ENCODE assay signal across 7 mouse cellular contexts in genomic region chr9:71624793-71625495, GRCm38 (mm10). TPM values are rescaled to one million over a fixed set of nuclear protein-coding genes. Genes with fewer than 3 reads are reported as not detected.
DNase-seq lines count a peak whose midpoint lies in the region; ATAC-seq and TF ChIP-seq lines count a peak whose summit lies in the region.

No protein-coding gene starts in this region.

- H3K4me3 ChIP-seq in bone marrow, adult 2 months (replicated peaks; ENCODE audit: control insufficient read depth, low read depth, low read length) = no peak overlapping the region
- no peak overlapping the region for H3K4me3 ChIP-seq in stomach, embryonic 14.5 days (ENCODE audit: low read depth, low read length)

- no peak overlapping the region for H3K9ac ChIP-seq in stomach, embryonic 14.5 days (replicated peaks; ENCODE audit: low read depth, low read length)

- no peaks in the 10 kb centered on the region for H3K9me3 ChIP-seq in stomach, embryonic 14.5 days (ENCODE audit: control insufficient read depth, low read depth, low read length)

- no peaks in the 10 kb centered on the region for H3K27me3 ChIP-seq in stomach, embryonic 14.5 days (ENCODE audit: control insufficient read depth, insufficient read depth, low read length)

- H3K27ac ChIP-seq in bone marrow, adult 2 months (ENCODE audit: control insufficient read depth, insufficient read depth, low read depth, low read length, poor library complexity) = no peak overlapping the region
- peak overlapping the region; percentile 33; the same call in 1 of the 2 replicates for H3K27ac ChIP-seq in stomach, embryonic 14.5 days (ENCODE audit: low read length)

- no peak for TF ChIP-seq POLR2A in bone marrow, adult 2 months (IDR thresholded peaks at IDR 0.05; ENCODE audit: borderline replicate concordance, control insufficient read depth, low read depth, low read length)

- ATAC-seq in stomach, embryonic 14.5 days (ENCODE audit: insufficient number of reproducible peaks, insufficient read depth, low FRiP score, low read depth) = peak; percentile 59

- no peaks in the 10 kb centered on the region for H3K36me3 ChIP-seq in stomach, embryonic 14.5 days (ENCODE audit: control insufficient read depth, insufficient read depth, low read length)

- no peaks in the 10 kb centered on the region for H3K4me1 ChIP-seq in bone marrow, adult 2 months (ENCODE audit: control insufficient read depth, insufficient read depth, low read length)
- H3K4me1 ChIP-seq in stomach, embryonic 14.5 days (ENCODE audit: control insufficient read depth, insufficient read depth, low read length) = peaks cover 5% of the 10 kb centered on the region; the same call in 1 of the 2 replicates

- no peak overlapping the region for H3K4me2 ChIP-seq in stomach, embryonic 14.5 days (replicated peaks; ENCODE audit: low read depth, low read length)

- DNase-seq in 3134 (ENCODE audit: extremely low read depth, insufficient read length, low spot score) (peak; percentile 21), 3T3-L1 (ENCODE audit: low read depth, low spot score) (peak; percentile 59)
- peak; percentile 50 for DNase-seq in gastrocnemius, adult 18-20 months (ENCODE audit: low spot score)
- DNase-seq in kidney, postnatal 36 days = peak; percentile 87 to 91
- DNase-seq in lung, postnatal 14 days = peak; percentile 84

- WGBS in bone marrow, adult 2 months = 32% methylated on average over 10 of the region's 10 CpGs
- 31% methylated on average over 10 of the region's 10 CpGs for WGBS in stomach, embryonic 14.5 days

- peak; percentile 66; the same call in 1 of the 2 replicates for TF ChIP-seq CTCF in bone marrow, adult 2 months (IDR thresholded peaks at IDR 0.05; ENCODE audit: control insufficient read depth, insufficient read depth, low read length)

RNA-seq across cellular contexts. Expression of gene Myzap, which starts 32.8 kb away (rescaled TPM):
- 2.8 and 8.7 TPM in 2 replicates for polyA plus RNA-seq in bone marrow, adult 2 months (2011; ENCODE audit: insufficient read depth, insufficient read length, low replicate concordance, missing spikeins)
- 1 to 10 TPM; 3.8 to 3.9 TPM for total RNA-seq in gastrocnemius, adult 18-20 months (2021)
- polyA plus RNA-seq in stomach, embryonic 14.5 days (2014; fragmentation: Nextera tagmentation; extraction: Ambion mirVana) = 11.1 and 12.7 TPM in 2 replicates

Comparison
In these comparisons a context has a peak if more than half of its experiments do, and no peak if none do; other contexts are left out.
1. DNase-seq: peak in every context shown above with its lines; median percentile 89 in kidney, postnatal 36 days; 84 in lung, postnatal 14 days; 59 in 3T3-L1; 50 in gastrocnemius, adult 18-20 months; 21 in 3134.